Mouse (Mus musculus) small intestine, adult 2 months (tissue): ENCODE results near the gene Eno2.

Experiments
- CTCF ChIP-seq: fragments of 200-500 bp; IDR thresholded peaks from 2 replicates; pipeline ENCODE4 v1.5.1; 2012; ENCODE audit warnings: low read depth, mild to moderate bottlenecking, control low read depth, inconsistent platforms, low read length, moderate library complexity, mixed read lengths; ENCODE audit not compliant: insufficient replicate concordance, insufficient read length; ENCODE audit errors: extremely low read depth
- POLR2A ChIP-seq: fragments of 200-500 bp; IDR thresholded peaks from 2 replicates; pipeline ENCODE4 v1.6.1; 2012; ENCODE audit warnings: low read depth, mild to moderate bottlenecking, control low read depth, inconsistent platforms, low read length, moderate library complexity

DNA sequence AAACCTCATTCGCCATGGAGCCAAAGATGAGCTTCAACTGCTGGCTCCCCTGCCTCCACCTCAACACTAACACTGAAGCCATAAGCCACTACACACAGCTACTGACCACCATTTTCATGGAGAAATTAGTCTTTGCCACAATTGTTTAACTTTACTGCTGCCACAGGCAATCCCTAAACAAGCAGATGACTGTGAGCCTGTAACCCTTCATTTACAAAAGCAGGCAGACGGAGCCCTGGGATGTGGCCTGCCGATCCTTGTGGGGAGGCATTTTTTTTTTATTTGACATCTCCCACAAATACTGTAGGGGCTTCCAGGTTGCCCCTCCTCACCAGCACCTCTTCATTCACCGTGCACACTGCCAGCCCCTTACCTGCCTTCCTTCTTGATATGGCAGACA, 47.1 kb upstream of the Eno2 start:
- no peak for TF ChIP-seq POLR2A
- no peak for TF ChIP-seq CTCF
